Mouse (Mus musculus): ENCODE measurements around the gene Tnfrsf22. TPM values are rescaled to one million over a fixed set of nuclear protein-coding genes. Genes with fewer than 3 reads are reported as not detected.
"Not testable (repeated sequence)": the region's sequence is repeated elsewhere in the genome, so short reads cannot be mapped to it uniquely, and the experiment has no call there.

Tnfrsf22 gene
- 1 to 10 TPM; 2.2 to 2.3 TPM for total RNA-seq (2021)

DNA sequence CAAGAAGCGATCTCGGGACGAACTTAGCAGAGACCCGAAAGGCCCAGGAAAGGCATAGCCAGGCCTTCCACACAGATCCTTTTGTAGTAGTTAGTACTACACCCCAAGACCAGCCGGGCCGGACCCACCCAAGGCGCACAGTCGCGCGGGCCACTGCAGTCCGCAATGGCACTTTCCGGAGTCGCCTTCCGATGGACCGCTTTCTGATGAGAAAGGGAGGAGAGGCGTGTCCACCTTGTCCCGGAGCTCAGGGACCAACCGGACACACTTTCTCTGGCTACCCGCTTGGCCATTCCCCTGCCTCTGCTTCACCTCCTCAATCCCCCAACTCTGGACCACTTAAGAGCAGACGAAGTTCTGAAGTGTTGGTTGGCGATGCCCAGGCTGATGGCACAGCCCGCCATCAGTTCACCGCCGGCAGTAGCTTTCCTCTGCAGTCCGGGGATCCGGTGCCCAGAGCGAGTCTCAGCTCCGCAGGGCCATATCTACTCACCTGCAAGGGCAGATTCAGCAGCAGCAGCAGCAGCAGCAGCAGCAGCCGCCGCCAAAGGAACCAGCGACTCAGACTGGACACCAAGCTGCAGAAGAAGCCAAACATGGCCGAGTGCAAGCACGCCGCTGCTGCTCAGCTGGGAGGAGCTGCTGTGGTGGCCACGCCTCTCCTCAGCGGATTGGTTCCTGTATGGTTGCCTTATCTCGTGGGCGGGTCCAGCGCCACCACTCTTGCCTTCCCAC lies at the start of gene Tnfrsf22:
Tnfrsf22 (minus strand) TSS at position 628 of the 735 bp plus-strand sequence.
- peak; percentile 54 to 63 for DNase-seq (ENCODE audit: extremely low spot score in 1 of 2, low spot score in 1 of 2)

DNA sequence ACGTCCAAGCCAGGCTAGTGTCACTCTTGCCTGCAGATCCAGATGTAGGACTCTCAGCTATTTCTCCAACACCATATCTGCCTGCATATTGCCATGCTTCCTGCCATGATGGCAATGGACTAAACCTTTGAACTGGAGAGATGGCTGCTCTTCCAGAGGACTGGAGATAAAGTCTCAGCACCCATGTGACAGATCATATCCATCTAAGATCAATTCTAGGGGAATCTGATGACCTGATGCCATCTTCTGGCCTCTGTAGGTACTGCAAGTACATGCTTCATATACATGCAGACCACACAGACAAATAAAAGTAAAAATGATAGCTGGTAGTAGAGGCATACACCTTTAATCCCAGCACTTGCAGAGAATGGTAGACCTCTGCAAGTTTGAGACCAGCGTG lies 46.7 kb upstream of the Tnfrsf22 start:
- DNase-seq (ENCODE audit: extremely low spot score in 1 of 2, low spot score in 1 of 2) = peak in 1 of 2 experiments; percentile 26

DNA sequence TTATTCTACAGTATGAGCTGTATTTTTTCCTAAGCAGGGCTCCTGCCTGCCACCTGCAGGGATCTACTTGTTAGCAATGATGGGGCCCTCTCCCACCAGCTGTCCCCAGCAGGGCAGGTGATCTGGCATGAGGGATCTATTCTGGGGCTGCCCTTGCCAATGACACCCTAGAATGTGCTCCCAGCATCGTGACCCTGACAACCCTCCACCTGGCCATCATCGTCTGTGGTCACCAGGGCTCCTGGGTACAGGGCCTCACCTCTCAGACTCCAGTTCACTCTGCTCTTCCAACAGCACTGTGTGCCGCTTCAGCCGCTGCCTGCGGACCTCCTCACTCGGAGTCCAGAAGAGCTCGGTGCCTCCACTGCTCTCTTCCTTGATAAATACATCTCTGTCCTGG lies 45.1 kb upstream of the Tnfrsf22 start:
- no peak for DNase-seq (ENCODE audit: extremely low spot score in 1 of 2, low spot score in 1 of 2)

DNA sequence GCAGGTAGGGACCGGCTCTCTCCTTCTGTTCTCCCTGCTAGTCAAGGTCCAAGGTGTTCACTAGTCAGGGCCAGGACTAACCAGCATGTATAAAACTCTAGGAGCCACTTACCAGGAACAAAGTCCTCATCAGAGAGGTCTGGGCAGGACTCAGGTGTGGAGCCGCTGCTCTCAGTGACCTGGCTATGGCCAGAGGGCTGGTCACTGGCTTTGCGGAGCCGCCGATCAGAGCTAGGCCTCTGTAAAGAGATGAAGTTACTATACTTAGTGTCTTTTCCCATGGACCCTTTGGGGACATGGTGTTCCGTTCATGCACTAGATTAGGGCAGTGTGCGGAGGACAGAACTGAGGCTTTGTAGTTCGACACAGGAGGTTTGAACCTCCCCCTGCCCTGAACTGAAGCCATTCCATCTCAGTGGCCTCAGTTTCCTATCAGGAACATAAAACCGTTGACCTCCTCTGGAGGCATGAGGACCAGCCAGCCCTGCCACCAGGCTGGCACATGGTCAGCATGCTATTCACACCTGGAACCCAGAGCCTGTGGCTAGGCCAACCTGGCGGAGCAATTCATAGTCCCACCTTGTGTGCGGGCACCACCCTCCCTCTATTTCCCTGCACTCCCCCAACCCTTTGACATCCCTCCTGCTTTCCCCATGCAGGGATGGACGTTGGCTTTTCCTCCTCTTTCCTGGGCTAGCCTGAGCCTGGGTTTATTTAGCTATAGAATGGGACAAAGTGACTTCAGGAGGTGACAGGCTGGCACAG lies 43.5 kb upstream of the Tnfrsf22 start:
- DNase-seq (ENCODE audit: extremely low spot score in 1 of 2, low spot score in 1 of 2) = no peak

DNA sequence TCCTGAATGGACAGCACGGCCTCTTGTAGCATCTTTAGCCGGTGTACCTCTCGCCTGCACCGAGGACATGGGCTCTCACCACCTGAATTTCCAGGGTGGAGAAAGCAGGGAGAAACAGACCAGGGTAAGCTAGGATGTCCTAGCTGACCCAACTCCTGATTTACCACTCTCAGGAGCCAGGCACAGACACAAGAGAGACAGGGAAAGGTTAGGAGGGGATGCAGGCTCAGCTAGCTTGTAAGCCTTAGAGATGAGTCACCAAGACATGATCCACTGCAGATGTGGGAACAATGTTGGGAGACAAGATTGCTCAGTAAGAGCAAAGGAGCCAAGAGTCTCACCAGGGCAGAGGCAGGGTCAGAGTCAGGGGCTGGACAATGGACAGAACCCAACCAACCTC lies 42.4 kb upstream of the Tnfrsf22 start:
- DNase-seq (ENCODE audit: extremely low spot score in 1 of 2, low spot score in 1 of 2) = no peak

DNA sequence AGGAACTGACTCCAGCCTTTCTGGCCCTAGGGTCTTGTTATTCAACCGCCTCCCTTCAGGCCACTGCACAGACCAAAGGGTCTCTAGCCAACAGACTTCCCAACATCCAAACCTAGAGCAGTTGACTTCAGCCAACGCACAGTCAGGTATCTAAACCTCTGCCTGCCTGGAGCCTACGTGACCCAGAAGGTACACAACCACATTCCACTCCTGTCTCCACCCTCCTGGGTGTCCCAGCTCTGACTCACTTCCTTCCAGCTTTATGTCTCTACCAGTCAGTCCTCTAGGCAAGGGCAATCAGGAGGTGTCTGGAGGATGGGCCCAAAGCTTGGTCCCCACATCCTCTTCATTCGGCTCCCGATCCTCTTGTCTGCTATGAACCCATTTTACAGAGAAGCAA lies 41.7 kb upstream of the Tnfrsf22 start:
- DNase-seq (ENCODE audit: extremely low spot score in 1 of 2, low spot score in 1 of 2) = no peak

DNA sequence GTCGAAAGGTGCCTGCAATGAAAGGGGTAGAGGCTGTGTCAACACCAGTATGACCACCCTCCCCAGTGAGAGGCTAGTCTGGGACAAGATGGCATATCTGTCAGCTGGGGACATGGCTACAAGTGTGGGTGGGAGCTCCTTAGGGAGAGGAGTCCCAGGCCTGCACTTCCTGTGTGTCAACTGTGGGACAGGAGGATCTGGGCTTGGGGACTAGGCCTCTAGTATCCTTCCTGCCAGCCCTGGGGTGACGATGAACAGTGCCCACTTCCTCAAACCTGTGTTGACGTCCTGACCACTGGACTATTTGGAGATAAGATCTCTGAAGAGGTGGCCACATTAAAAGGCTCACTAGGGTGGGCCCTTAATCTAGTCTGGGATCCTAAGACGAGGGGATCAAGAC lies 40.5 kb upstream of the Tnfrsf22 start:
- no peak for DNase-seq (ENCODE audit: extremely low spot score in 1 of 2, low spot score in 1 of 2)

DNA sequence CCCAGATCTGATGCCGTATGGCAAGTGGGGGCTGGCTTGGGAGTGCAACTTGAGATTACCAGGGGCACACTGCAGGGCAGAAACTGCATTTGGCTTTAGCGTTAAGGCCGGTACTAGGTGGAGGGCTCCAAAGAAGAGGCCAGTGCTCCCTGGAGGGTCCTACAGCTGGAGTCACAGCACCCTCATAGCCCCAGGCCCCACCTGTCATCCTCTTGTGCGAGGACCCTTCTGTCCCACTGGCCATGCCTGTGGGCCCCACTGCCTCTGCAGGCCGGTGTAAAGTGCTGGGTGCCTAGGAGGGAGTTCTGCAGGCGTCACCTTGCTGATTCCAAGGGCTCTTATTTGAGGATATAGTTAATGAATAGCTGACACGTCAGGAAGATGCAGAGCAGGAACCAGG lies 40.0 kb upstream of the Tnfrsf22 start:
- DNase-seq (ENCODE audit: extremely low spot score in 1 of 2, low spot score in 1 of 2) = no peak

DNA sequence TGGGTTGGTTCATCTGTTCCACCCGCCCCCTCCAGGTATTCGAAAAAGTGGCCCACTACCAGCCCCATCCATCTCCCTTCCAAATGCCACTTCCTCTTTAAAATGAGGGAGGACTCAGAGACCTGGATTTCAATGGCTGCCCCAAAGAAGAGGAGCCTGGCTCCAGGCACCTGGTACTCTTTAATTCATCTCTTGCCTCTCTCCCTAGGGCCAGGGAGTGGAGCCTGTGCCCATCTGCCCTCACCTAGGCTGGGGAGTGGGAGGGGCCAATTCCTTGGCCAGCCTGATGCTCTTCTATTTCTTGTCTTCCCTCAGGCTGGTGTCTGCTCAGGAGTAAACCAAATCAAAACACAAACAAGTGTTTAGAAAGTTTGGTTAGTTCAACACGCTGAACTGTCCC lies 37.2 kb upstream of the Tnfrsf22 start:
- DNase-seq (ENCODE audit: extremely low spot score in 1 of 2, low spot score in 1 of 2) = not testable (repeated sequence)

DNA sequence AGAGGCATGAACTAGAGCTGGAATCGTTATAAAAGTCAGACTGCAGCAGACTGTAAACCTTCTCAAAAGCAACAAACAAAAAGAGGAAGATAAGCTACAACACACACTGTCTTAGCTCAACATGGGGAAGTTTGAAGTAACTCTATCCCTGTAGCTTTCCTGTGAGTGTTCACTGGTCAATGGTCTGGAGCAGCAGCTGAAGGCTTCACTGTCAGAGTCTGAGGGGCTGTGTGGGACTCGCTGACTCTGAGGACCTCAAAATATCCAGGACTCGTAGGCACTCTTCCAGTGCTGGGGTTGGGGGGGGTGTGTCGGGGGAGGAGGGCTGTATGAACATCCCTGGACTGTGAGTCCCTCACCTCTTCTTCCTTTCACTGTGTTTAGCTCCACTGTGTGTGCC lies 36.7 kb upstream of the Tnfrsf22 start:
- not testable (repeated sequence) for DNase-seq (ENCODE audit: extremely low spot score in 1 of 2, low spot score in 1 of 2)

DNA sequence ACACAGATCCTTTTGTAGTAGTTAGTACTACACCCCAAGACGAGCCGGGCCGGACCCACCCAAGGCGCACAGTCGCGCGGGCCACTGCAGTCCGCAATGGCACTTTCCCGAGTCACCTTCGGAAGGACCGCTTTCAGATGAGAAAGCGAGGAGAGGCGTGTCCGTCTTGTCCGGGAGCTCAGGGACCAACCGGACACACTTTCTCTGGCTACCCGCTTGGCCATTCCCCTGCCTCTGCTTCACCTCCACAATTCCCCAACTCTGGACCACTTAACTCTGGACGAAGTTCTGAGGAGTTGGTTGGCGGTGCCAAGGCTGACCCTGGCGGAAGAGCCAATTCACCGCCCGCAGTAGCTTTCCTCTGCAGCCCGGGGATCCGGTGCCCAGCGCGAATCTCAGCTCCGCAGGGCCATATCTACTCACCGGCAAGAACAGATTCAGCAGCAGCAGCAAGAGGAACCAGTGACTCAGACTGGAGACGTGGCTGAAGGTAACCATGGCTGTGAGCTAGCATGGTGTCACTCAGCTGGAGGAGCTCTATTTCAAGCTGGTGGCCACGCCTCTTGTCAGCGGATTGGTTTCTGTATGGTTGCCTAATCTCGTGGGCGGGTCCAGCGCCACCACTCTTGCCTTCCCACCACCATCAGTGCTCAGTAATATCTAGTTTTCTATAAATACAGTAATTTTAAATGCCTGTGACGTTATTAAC lies 36.1 kb upstream of the Tnfrsf22 start, which contains the start of gene Tnfrsf23:
Tnfrsf23 (minus strand) TSS at position 514 of the 709 bp plus-strand sequence.
- DNase-seq (ENCODE audit: extremely low spot score in 1 of 2, low spot score in 1 of 2) = peak; percentile 36 to 48

DNA sequence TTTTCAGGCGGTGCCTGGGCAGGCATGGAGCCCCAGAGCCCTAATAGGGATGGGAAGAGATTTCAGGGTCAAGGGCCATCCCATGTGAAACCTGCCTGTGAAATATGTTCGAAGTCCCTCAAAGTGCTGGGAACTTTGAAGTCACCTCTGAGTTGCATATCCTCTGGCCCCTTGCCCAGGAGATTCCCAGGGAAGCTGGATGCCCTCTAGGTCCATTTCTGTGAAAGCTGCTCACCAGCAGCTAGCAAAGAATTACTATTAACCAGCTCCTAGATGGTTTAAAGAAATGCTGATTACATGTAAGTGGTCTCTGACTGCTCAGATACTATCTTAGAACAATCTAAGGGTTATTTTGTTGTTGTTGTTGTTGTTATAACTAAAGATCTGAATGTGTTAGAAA lies 35.1 kb upstream of the Tnfrsf22 start:
- not testable (repeated sequence) for DNase-seq (ENCODE audit: extremely low spot score in 1 of 2, low spot score in 1 of 2)

DNA sequence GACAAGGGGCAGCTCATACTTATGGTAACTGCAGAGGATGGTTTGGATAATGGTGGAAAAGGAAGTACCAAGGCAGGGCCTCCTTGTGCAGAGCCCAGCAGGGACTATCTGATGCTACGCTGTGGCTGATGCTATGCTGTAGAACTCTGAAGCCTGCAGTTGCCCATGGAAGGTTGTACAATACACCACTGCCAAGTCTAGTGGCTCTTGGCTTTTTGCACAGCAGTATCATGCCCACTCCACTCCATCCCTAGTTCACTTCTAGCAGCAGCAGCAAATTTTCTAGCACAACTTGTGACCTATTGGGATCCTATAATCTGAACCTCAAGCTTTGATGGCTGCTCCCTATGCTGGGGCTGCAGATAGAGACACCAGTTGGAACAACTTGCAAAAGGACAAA lies 32.1 kb upstream of the Tnfrsf22 start:
- DNase-seq (ENCODE audit: extremely low spot score in 1 of 2, low spot score in 1 of 2) = no peak

DNA sequence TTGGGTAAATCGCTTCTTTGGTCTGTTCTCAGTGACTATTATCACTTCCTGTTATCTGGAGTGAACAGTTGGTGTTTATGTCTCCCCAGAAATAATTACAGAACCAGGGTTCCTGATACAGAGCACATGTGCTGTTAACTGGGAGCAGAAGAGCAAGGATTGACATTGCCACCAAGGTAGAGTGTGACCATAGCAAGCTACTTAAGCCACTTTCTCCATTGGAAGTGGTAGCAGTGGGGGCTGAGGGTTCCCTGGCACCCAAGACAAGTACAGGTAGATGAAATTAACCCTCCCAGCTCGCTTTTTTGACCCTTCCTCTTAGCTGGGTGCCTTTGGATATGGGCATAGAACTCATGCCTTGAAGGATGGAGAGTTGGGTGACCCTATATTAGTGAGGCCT lies 31.4 kb upstream of the Tnfrsf22 start:
- DNase-seq (ENCODE audit: extremely low spot score in 1 of 2, low spot score in 1 of 2) = not testable (repeated sequence)

DNA sequence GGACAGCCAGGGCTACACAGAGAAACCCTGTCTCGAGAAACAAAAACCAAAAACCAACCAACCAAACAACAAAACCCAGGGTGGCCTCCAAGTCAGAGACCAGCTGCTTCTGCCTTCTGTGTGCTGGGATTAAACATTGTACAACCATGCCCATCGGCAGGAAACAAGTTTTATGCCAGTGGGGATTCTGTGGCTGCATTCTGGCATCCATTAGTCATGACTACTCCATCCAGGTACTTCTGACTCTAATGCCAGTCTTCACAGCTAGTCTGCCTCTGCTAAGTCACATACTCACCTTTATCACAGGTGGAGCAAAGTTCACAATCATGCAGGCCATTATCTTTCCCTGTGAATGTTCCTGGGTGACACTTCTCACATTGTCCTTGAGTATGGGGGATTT lies 30.2 kb upstream of the Tnfrsf22 start:
- DNase-seq (ENCODE audit: extremely low spot score in 1 of 2, low spot score in 1 of 2) = not testable (repeated sequence)

DNA sequence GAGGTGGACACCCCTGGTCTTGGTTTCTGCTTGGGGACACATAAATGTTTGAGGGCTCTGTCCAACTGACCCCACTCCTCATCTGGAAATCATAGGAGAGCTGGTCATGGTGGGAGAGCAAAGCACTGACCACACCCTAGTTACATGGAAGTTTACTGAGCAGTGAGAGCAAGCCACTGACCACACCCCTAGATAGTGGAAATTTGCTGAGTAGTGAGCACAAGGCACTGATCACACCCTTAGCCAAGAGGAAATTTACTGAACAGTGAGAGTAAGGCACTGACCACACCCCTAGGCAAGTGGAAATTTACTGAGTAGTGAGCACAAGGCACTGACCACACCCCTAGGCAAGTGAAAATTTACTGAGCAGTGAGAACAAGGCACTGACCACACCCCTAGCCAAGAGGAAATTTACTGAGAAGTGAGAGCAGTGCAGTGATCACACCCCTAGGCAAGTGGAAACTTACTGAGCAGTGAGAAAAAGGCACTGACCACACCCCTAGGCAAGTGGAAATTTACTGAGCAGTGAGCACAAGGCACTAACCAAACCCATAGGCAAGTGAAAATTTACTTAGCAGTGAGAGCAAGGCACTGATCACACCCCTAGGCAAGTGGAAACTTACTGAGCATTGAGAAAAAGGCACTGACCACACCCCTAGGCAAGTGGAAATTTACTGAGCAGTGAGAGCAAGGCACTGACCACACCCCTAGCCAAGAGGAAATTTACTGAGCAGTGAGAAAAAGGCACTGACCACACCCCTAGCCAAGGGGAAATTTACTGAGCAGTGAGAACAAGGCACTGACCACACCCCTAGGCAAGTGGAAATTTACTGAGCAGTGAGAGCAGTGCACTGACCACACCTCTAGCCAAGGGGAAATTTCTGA lies 17.2 kb upstream of the Tnfrsf22 start:
- DNase-seq (ENCODE audit: extremely low spot score in 1 of 2, low spot score in 1 of 2) = no peak

DNA sequence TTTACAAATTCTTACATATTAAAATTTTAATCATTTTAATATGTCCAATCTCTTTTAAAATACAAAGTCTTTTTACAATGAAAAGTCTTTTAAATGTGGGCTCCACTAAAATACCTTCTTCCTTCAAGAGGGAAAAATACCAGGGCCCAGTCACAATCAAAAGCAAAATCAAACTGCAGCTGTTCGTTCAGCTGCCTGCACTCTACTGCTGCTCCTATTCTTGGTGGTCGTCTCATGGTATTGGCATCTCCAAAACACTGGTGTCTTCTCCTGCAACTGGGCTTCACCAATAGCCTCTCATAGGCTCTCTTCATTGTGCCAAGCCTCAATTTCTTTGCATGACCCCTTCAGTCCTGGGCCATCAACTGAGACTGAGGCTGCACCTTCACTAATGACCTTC lies 14.0 kb upstream of the Tnfrsf22 start:
- no peak for DNase-seq (ENCODE audit: extremely low spot score in 1 of 2, low spot score in 1 of 2)

DNA sequence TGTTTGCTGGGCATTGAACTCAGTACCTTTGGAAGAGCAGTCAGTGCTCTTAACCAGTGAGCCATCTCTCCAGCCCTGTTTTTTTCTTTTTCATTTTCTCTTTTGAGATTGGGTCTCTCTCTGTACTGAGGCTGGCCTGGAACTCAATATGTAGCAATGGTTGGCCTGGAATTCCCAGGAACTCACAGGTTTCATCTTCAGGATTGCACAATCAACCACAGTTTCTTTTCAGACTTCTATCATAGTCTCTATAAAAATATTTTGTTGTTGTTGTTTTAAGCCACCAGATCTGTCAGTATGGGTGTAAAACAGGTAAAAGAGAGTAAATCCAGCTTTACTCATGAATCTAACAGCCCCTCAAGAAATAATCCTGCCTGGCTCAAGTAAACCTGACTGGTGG lies 11.3 kb upstream of the Tnfrsf22 start:
- no peak for DNase-seq (ENCODE audit: extremely low spot score in 1 of 2, low spot score in 1 of 2)

DNA sequence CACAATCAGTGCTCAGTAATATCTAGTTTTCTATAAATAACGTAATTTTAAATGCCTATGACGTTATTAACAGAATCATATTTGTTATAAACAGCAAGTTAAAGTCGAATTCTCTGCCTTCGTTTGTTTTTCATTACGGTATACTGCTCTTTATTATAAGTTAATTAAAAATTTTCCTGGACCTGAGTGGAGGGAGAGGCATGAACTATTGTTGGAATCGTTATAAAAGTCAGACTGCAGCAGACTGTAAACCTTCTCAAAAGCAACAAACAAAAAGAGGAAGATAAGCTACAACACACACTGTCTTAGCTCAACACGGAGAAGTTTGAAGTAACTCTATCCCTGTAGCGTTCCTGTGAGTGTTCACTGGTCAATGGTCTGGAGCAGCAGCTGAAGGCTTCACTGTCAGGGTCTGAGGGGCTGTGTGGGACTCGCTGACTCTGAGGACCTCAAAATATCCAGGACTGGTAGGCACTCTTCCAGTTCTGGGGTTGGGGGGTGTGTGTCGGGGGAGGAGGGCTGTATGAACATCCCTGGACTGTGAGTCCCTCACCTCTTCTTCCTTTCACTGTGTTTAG lies 397 bp upstream of the Tnfrsf22 start:
- not testable (repeated sequence) for DNase-seq (ENCODE audit: extremely low spot score in 1 of 2, low spot score in 1 of 2)

DNA sequence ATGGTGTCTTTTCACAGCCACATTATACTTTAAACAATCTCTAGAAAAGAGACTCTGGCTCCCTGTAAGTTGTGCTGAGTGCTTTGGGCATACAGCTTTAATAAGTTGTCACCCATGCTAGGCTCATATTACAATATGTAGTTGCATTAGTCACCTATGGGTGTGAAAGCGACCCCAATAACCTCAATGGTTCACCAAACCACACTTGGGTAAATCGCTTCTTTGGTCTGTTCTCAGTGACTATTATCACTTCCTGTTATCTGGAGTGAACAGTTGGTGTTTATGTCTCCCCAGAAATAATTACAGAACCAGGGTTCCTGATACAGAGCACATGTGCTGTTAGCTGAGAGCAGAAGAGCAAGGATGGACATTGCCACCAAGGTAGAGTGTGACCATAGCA lies 5.5 kb downstream of the Tnfrsf22 start:
- not testable (repeated sequence) for DNase-seq (ENCODE audit: extremely low spot score in 1 of 2, low spot score in 1 of 2)

Data from layer of hippocampus, postnatal 25 days (tissue).